Mouse (Mus musculus): ENCODE measurements around the gene Rftn1. TPM values are rescaled to one million over a fixed set of nuclear protein-coding genes. Genes with fewer than 3 reads are reported as not detected.

Gene Rftn1
- polyA plus RNA-seq, 1 experiment from 2014 or later = 9.7 TPM

GRCm38 (mm10) chr17:50229534-50229933 is 39.1 kb upstream of the Rftn1 start:
- no peak overlapping the region for H3K27ac ChIP-seq (ENCODE audit: low read depth)
- H3K36me3 ChIP-seq (ENCODE audit: control insufficient read depth, insufficient read depth, low read length) = no peaks in the 10 kb centered on the region
- no peak overlapping the region for H3K9ac ChIP-seq (ENCODE audit: low read length)
- no peaks in the 10 kb centered on the region for H3K4me1 ChIP-seq (replicated peaks; ENCODE audit: control insufficient read depth, insufficient read depth, low read length)
- DNase-seq (ENCODE audit: low spot score) = no peak
- no peak overlapping the region for H3K4me2 ChIP-seq (ENCODE audit: low read length)
- 41% methylated on average over 4 of the region's 4 CpGs for WGBS
- ATAC-seq (replicated peaks; ENCODE audit: low FRiP score, low TSS enrichment, low read depth) = no peak
- H3K27me3 ChIP-seq (replicated peaks; ENCODE audit: control insufficient read depth, insufficient read depth, low read length) = no peaks in the 10 kb centered on the region
- H3K4me3 ChIP-seq (ENCODE audit: low read depth, low read length) = no peak overlapping the region
- no peaks in the 10 kb centered on the region for H3K9me3 ChIP-seq (ENCODE audit: control insufficient read depth, low read length)

GRCm38 (mm10) chr17:50227366-50227765 is 36.9 kb upstream of the Rftn1 start:
- 62% methylated on average over 7 of the region's 7 CpGs for WGBS
- no peaks in the 10 kb centered on the region for H3K9me3 ChIP-seq (ENCODE audit: control insufficient read depth, low read length)
- no peak overlapping the region for H3K4me3 ChIP-seq (ENCODE audit: low read depth, low read length)
- H3K4me1 ChIP-seq (replicated peaks; ENCODE audit: control insufficient read depth, insufficient read depth, low read length) = no peaks in the 10 kb centered on the region
- DNase-seq (ENCODE audit: low spot score) (no peak), ATAC-seq (replicated peaks; ENCODE audit: low FRiP score, low TSS enrichment, low read depth) (no peak)
- no peak overlapping the region for H3K4me2 ChIP-seq (ENCODE audit: low read length)
- no peaks in the 10 kb centered on the region for H3K36me3 ChIP-seq (ENCODE audit: control insufficient read depth, insufficient read depth, low read length)
- H3K9ac ChIP-seq (ENCODE audit: low read length) = no peak overlapping the region
- no peak overlapping the region for H3K27ac ChIP-seq (ENCODE audit: low read depth)
- no peaks in the 10 kb centered on the region for H3K27me3 ChIP-seq (replicated peaks; ENCODE audit: control insufficient read depth, insufficient read depth, low read length)

- ATAC-seq (replicated peaks; ENCODE audit: low FRiP score, low TSS enrichment, low read depth) = no peak
- no peak for DNase-seq (ENCODE audit: low spot score)
These were observed 34.2 kb upstream of the Rftn1 start for GRCm38 (mm10) chr17:50224718-50225117.

GRCm38 (mm10) chr17:50217978-50218377 is 27.5 kb upstream of the Rftn1 start:
- Histone ChIP-seq H3K4me3 (ENCODE audit: low read depth, low read length) (no peak overlapping the region), H3K4me1 (replicated peaks; ENCODE audit: control insufficient read depth, insufficient read depth, low read length) (no peaks in the 10 kb centered on the region), H3K36me3 (ENCODE audit: control insufficient read depth, insufficient read depth, low read length) (no peaks in the 10 kb centered on the region), H3K4me2 (ENCODE audit: low read length) (no peak overlapping the region), H3K9ac (ENCODE audit: low read length) (no peak overlapping the region), H3K9me3 (ENCODE audit: control insufficient read depth, low read length) (no peaks in the 10 kb centered on the region), H3K27ac (ENCODE audit: low read depth) (no peak overlapping the region), H3K27me3 (replicated peaks; ENCODE audit: control insufficient read depth, insufficient read depth, low read length) (no peaks in the 10 kb centered on the region)
- DNase-seq (ENCODE audit: low spot score) = no peak
- no peak for ATAC-seq (replicated peaks; ENCODE audit: low FRiP score, low TSS enrichment, low read depth)
- 73% methylated on average over 4 of the region's 4 CpGs for WGBS

More at GRCm38 (mm10) chr17:50224718-50225117, 34.2 kb upstream of the Rftn1 start:
- H3K27me3 ChIP-seq (replicated peaks; ENCODE audit: control insufficient read depth, insufficient read depth, low read length) = no peaks in the 10 kb centered on the region
- no peak overlapping the region for H3K4me3 ChIP-seq (ENCODE audit: low read depth, low read length)
- 68% methylated on average over 5 of the region's 5 CpGs for WGBS
- no peaks in the 10 kb centered on the region for H3K4me1 ChIP-seq (replicated peaks; ENCODE audit: control insufficient read depth, insufficient read depth, low read length)
- H3K36me3 ChIP-seq (ENCODE audit: control insufficient read depth, insufficient read depth, low read length) = no peaks in the 10 kb centered on the region
- H3K4me2 ChIP-seq (ENCODE audit: low read length) = no peak overlapping the region
- no peak overlapping the region for H3K27ac ChIP-seq (ENCODE audit: low read depth)
- H3K9ac ChIP-seq (ENCODE audit: low read length) = no peak overlapping the region
- H3K9me3 ChIP-seq (ENCODE audit: control insufficient read depth, low read length) = no peaks in the 10 kb centered on the region

- Histone ChIP-seq H3K27ac (ENCODE audit: low read depth) (no peak overlapping the region), H3K4me1 (replicated peaks; ENCODE audit: control insufficient read depth, insufficient read depth, low read length) (no peaks in the 10 kb centered on the region), H3K9ac (ENCODE audit: low read length) (no peak overlapping the region), H3K4me3 (ENCODE audit: low read depth, low read length) (no peak overlapping the region), H3K9me3 (ENCODE audit: control insufficient read depth, low read length) (no peaks in the 10 kb centered on the region), H3K27me3 (replicated peaks; ENCODE audit: control insufficient read depth, insufficient read depth, low read length) (no peaks in the 10 kb centered on the region), H3K4me2 (ENCODE audit: low read length) (no peak overlapping the region), H3K36me3 (ENCODE audit: control insufficient read depth, insufficient read depth, low read length) (no peaks in the 10 kb centered on the region)
- WGBS = 86% methylated on average over 6 of the region's 6 CpGs
- ATAC-seq (replicated peaks; ENCODE audit: low FRiP score, low TSS enrichment, low read depth) = no peak
- DNase-seq (ENCODE audit: low spot score) = no peak
These were observed 24.6 kb upstream of the Rftn1 start for GRCm38 (mm10) chr17:50215104-50215503.

- DNase-seq (ENCODE audit: low spot score) = no peak
- Histone ChIP-seq H3K27ac (ENCODE audit: low read depth) (no peak overlapping the region), H3K27me3 (replicated peaks; ENCODE audit: control insufficient read depth, insufficient read depth, low read length) (no peaks in the 10 kb centered on the region), H3K9ac (ENCODE audit: low read length) (no peak overlapping the region), H3K4me1 (replicated peaks; ENCODE audit: control insufficient read depth, insufficient read depth, low read length) (no peaks in the 10 kb centered on the region), H3K36me3 (ENCODE audit: control insufficient read depth, insufficient read depth, low read length) (no peaks in the 10 kb centered on the region), H3K9me3 (ENCODE audit: control insufficient read depth, low read length) (no peaks in the 10 kb centered on the region), H3K4me3 (ENCODE audit: low read depth, low read length) (no peak overlapping the region), H3K4me2 (ENCODE audit: low read length) (no peak overlapping the region)
- no peak for ATAC-seq (replicated peaks; ENCODE audit: low FRiP score, low TSS enrichment, low read depth)
- WGBS = 81% methylated on average over 4 of the region's 4 CpGs
These were observed 22.6 kb upstream of the Rftn1 start for GRCm38 (mm10) chr17:50213117-50213516.

- no peak for ATAC-seq (replicated peaks; ENCODE audit: low FRiP score, low TSS enrichment, low read depth)
- Histone ChIP-seq H3K4me2 (ENCODE audit: low read length) (no peak overlapping the region), H3K27ac (ENCODE audit: low read depth) (no peak overlapping the region), H3K27me3 (replicated peaks; ENCODE audit: control insufficient read depth, insufficient read depth, low read length) (no peaks in the 10 kb centered on the region), H3K9ac (ENCODE audit: low read length) (no peak overlapping the region), H3K36me3 (ENCODE audit: control insufficient read depth, insufficient read depth, low read length) (no peaks in the 10 kb centered on the region), H3K9me3 (ENCODE audit: control insufficient read depth, low read length) (no peaks in the 10 kb centered on the region), H3K4me1 (replicated peaks; ENCODE audit: control insufficient read depth, insufficient read depth, low read length) (no peaks in the 10 kb centered on the region), H3K4me3 (ENCODE audit: low read depth, low read length) (no peak overlapping the region)
- no peak for DNase-seq (ENCODE audit: low spot score)
- 91% methylated on average over 7 of the region's 7 CpGs for WGBS
These were observed 21.3 kb upstream of the Rftn1 start for GRCm38 (mm10) chr17:50211816-50212215.

GRCm38 (mm10) chr17:50209831-50210230 is 19.4 kb upstream of the Rftn1 start:
- H3K27ac ChIP-seq (ENCODE audit: low read depth) = no peak overlapping the region
- H3K4me3 ChIP-seq (ENCODE audit: low read depth, low read length) = no peak overlapping the region
- DNase-seq (ENCODE audit: low spot score) (no peak), ATAC-seq (replicated peaks; ENCODE audit: low FRiP score, low TSS enrichment, low read depth) (no peak)
- H3K4me1 ChIP-seq (replicated peaks; ENCODE audit: control insufficient read depth, insufficient read depth, low read length) = no peaks in the 10 kb centered on the region
- no peaks in the 10 kb centered on the region for H3K27me3 ChIP-seq (replicated peaks; ENCODE audit: control insufficient read depth, insufficient read depth, low read length)
- WGBS = 85% methylated on average over 6 of the region's 6 CpGs
- H3K36me3 ChIP-seq (ENCODE audit: control insufficient read depth, insufficient read depth, low read length) = no peaks in the 10 kb centered on the region
- H3K4me2 ChIP-seq (ENCODE audit: low read length) = no peak overlapping the region
- no peaks in the 10 kb centered on the region for H3K9me3 ChIP-seq (ENCODE audit: control insufficient read depth, low read length)
- no peak overlapping the region for H3K9ac ChIP-seq (ENCODE audit: low read length)

- H3K4me3 ChIP-seq (ENCODE audit: low read depth, low read length) = no peak overlapping the region
- DNase-seq (ENCODE audit: low spot score) (no peak), ATAC-seq (replicated peaks; ENCODE audit: low FRiP score, low TSS enrichment, low read depth) (no peak)
- no peak overlapping the region for H3K27ac ChIP-seq (ENCODE audit: low read depth)
- no peaks in the 10 kb centered on the region for H3K4me1 ChIP-seq (replicated peaks; ENCODE audit: control insufficient read depth, insufficient read depth, low read length)
- 92% methylated on average over 7 of the region's 7 CpGs for WGBS
- H3K4me2 ChIP-seq (ENCODE audit: low read length) = no peak overlapping the region
- no peak overlapping the region for H3K9ac ChIP-seq (ENCODE audit: low read length)
- H3K36me3 ChIP-seq (ENCODE audit: control insufficient read depth, insufficient read depth, low read length) = no peaks in the 10 kb centered on the region
- H3K27me3 ChIP-seq (replicated peaks; ENCODE audit: control insufficient read depth, insufficient read depth, low read length) = no peaks in the 10 kb centered on the region
- no peaks in the 10 kb centered on the region for H3K9me3 ChIP-seq (ENCODE audit: control insufficient read depth, low read length)
These were observed 17.9 kb upstream of the Rftn1 start for GRCm38 (mm10) chr17:50208137-50209045.

Data from intestine, embryonic 14.5 days (tissue).